Mouse (Mus musculus): ENCODE measurements at regions not wholly inside any gene's neighbourhood (a gene's known extent, or its start where the extent isn't known, plus 50 kb on each side); places are given as distances from the start of the nearest gene placed in this dataset.

GRCm38 (mm10) chr4:84120330-84120729, 554.7 kb downstream of the Bnc2 start:
- TF ChIP-seq GATA1 (IDR thresholded peaks at IDR 0.05; ENCODE audit: low read length): no peak
- no peak for TF ChIP-seq TAL1 (IDR thresholded peaks at IDR 0.05; ENCODE audit: low read length)
